Mouse (Mus musculus): Measurements from ENCODE around the gene Pex13.
"Not testable (repeated sequence)": the region's sequence is repeated elsewhere in the genome, so short reads cannot be mapped to it uniquely, and the experiment has no call there.

Gene Pex13

DNA sequence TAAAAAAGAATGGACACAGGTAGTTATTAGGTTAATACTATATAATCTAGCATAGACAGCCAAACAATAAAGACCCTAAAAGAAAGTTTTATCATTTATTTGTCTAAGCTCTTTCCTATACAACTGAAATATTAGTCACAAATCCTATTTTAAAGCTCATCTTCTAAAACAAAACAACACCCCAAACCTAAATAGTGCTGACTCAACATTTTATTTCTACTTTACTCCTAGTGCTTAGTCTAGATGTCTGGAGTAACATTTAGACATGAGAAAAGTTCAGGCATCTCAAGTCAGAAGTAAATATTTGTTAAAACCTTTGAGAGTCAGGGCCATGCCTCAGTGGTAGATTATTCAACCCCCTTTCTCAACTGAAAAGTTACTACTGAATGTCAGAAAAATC lies 18.3 kb downstream of the Pex13 start:
- no peak for DNase-seq (ENCODE audit: low spot score in 2 of 2)

DNA sequence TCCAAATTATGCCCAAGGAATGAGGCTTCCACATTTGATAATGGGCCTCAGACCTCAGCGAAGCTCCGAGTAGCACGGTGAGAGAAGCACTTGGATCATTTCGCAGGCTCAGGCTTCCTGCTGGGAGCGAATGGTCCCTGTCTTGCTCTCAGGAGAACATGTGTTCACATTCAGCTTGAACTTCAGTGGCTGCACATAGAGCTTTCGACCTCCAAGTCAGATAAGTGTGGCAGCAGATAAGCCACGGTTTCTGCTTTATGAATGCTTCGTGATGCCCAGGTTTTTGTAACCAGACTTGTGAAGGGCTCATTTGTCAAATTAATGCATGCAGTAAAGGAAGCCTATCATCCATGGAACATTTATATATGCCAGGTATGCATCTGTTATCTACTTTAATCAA lies 31.2 kb downstream of the Pex13 start:
- peak in 1 of 2 experiments; percentile 4 for DNase-seq (ENCODE audit: low spot score in 2 of 2)

DNA sequence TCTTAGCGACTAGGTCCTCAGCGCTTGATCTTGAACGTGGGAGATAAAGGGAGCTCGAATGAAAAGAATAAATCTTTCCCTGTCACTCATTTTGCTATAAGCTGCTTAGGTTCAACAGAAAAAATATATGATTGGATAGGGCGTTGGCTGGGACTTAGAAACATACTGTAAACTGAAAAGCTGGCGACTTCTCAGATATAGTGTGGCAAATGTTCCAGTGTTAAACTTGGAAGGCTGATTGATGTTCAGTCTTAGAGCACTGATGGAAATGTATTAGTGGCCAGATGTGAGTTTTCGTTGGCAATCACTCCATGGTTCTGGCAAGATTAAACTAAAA lies 31.9 kb downstream of the Pex13 start:
- no peak for DNase-seq (ENCODE audit: low spot score in 2 of 2)

DNA sequence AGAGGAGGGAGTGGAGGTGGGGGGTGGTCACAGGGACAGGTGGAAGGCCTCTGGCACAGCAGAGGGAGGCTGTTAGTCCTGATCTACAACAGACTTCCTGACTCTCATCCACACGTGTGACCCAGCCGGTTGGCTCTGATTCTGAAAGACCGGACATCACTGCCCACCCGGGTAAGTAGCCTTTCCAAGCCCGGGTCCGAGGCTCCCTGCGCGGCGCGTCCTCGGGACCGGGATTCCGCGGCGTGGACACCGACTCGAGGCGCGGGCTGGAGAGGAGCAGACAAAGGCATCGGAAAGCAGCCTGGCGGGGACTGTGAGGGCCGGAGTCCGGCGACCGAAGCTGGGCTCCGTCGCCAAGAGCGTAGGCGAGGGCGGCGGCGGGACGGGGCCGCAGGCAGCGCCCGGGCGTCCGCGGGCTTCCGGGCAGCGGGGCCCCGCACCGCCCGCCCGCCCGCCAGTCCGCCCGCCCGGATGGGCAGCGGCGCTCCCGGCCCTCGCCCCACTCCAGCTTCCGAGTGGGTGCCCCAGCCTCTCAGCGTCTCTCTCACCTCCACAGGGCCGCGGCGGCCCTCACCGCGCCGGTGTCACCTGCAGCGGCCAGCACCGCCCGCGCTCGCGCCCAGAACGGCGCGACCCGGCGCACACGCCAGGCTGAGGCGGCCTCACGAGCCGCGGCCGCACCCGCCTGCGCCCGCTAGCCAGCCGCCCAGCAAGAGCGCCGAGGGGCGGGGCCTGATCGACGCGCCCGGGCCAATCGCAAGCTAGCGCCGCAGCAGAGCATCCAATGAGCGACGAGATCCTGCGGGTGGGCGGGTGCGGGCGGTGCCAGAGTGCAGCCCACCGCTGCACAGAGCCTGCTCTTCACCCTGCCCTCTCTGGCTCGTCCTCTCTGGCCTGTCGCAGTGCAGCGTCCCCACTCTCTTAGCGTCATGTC lies 32.5 kb downstream of the Pex13 start, which contains the start of gene 0610010F05Rik:
TSS of gene 0610010F05Rik (minus strand) at position 695 of the 934 bp plus-strand sequence.
- DNase-seq (ENCODE audit: low spot score in 2 of 2) = peak; percentile 30 to 73

DNA sequence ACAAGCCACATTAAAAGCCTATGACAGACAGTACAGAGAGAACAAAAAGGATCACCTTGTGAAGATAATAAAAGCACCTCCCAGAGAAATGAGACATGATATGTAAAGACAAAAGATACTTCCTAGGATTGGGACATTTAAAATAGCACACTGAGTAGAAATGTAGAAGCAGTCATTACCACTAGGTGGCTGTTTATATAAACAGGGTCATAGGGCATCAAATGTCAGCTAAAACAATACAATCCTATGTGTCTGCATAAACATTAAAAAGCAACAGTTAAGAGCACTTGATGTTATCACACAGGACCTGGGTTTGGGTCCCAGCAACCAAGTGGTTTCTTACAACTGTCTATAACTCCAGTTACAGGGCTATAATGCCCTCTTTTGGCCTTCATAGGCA lies 35.1 kb downstream of the Pex13 start:
- DNase-seq (ENCODE audit: low spot score in 2 of 2) = no peak

DNA sequence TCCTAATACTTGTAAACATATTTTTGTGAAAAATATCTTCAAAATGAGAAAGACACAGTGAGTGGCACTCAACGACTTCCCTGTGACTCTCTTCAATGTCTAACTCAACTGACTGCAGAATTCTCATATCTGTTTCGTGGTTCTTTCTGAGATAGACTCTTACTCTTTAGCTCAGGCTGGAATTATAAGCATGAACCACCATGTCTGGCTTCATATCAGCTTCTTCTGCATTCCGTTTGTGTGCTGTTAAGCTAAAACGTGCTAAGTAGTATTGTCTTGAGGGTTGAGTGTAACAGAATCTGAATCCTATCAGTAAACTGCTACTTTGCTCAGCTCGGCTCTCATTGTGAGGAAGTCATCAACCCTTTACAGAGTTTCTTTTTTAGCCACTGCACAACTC lies 46.8 kb downstream of the Pex13 start:
- DNase-seq (ENCODE audit: low spot score in 2 of 2) = no peak

DNA sequence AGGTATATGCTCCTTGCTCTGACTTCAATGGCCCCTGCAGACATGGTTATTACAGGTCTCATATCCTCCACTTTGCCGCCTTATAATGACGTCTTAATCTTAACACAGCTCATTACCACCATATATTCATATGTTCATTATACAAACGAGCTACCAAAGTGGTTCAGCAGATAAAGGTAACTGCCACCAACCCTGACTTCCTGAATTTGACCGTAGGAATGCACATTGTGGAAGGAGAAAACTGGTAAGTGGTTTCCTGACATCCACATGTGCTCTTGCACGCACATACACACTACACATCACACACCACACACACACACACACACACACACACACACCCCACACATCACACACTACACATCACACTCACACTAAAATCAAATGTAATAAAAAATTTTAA lies 51.2 kb downstream of the Pex13 start:
- DNase-seq (ENCODE audit: low spot score in 2 of 2) = no peak

DNA sequence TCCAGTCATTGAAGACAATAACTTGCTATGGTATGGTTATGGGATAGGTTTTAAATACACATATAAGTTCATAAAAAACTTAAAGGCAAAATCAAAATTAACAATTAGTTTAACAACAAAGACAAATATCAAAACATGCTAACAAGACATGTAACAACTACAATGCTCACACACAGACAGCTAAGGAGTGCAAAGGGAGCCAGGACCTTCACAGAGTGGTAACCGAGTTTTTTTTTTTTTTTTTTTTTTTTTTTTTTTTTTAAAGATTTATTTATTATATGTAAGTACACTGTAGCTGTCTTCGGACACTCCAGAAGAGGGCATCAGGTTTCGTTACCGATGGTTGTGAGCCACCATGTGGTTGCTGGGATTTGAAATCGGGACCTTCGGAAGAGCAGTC lies 58.5 kb downstream of the Pex13 start:
- DNase-seq (ENCODE audit: low spot score in 2 of 2) = not testable (repeated sequence)

All from left cerebral cortex, adult 9 months (tissue).